Mouse (Mus musculus): Measurements from ENCODE around the gene Pak4. TPM values are rescaled to one million over a fixed set of nuclear protein-coding genes. Genes with fewer than 3 reads are reported as not detected.
"Not testable (repeated sequence)": the region's sequence is repeated elsewhere in the genome, so short reads cannot be mapped to it uniquely, and the experiment has no call there.

The Pak4 gene
- polyA plus RNA-seq, 1 experiment from 2014 or later = 16.0 TPM

GRCm38 (mm10) chr7:28532005-28532404 is 66.0 kb downstream of the Pak4 start:
- Histone ChIP-seq H3K4me1 (peaks cover 2% of the 10 kb centered on the region; the same call in 1 of the 2 replicates), H3K27me3 (replicated peaks) (0 out of 2 replicates have a peak, but pooled peaks cover 5% of the 10 kb centered on the region), H3K27ac (replicated peaks) (no peak overlapping the region), H3K9ac (replicated peaks) (no peak overlapping the region), H3K36me3 (no peaks in the 10 kb centered on the region), H3K9me3 (replicated peaks) (no peaks in the 10 kb centered on the region), H3K4me3 (replicated peaks) (no peak overlapping the region), H3K4me2 (no peak overlapping the region)
- no peak for ATAC-seq (ENCODE audit: low FRiP score)
- WGBS = 76% methylated on average over 8 of the region's 8 CpGs

- Histone ChIP-seq H3K27ac (replicated peaks) (no peak overlapping the region), H3K4me3 (replicated peaks) (no peak overlapping the region), H3K9me3 (replicated peaks) (no peaks in the 10 kb centered on the region), H3K9ac (replicated peaks) (no peak overlapping the region), H3K27me3 (replicated peaks) (0 out of 2 replicates have a peak, but pooled peaks cover 5% of the 10 kb centered on the region), H3K36me3 (no peaks in the 10 kb centered on the region), H3K4me2 (peak overlapping the region; percentile 13; the same call in 1 of the 2 replicates), H3K4me1 (peaks cover 2% of the 10 kb centered on the region; the same call in 1 of the 2 replicates)
- WGBS = 8% methylated on average over 19 of the region's 19 CpGs
- no peak for ATAC-seq (ENCODE audit: low FRiP score)
Observed at GRCm38 (mm10) chr7:28527922-28528719, 69.9 kb downstream of the Pak4 start.

GRCm38 (mm10) chr7:28522536-28522935 is 75.4 kb downstream of the Pak4 start, which contains the start of gene Ifnl3:
Gene Ifnl3 (plus strand): TSS chr7:28522836.
- H3K4me3 ChIP-seq (replicated peaks); ATAC-seq (ENCODE audit: low FRiP score); H3K4me1 ChIP-seq; H3K4me2 ChIP-seq; H3K36me3 ChIP-seq; H3K9me3 ChIP-seq (replicated peaks); H3K27me3 ChIP-seq (replicated peaks); H3K9ac ChIP-seq (replicated peaks); H3K27ac ChIP-seq (replicated peaks): not testable (repeated sequence)
- 81% methylated on average over 5 of the region's 6 CpGs for WGBS

GRCm38 (mm10) chr7:28511441-28511840 is 86.5 kb downstream of the Pak4 start:
- H3K27me3 ChIP-seq (replicated peaks) = no peaks in the 10 kb centered on the region; the same call in 1 of the 2 replicates
- no peaks in the 10 kb centered on the region for H3K36me3 ChIP-seq
- WGBS = 75% methylated on average over 8 of the region's 8 CpGs
- H3K9ac ChIP-seq (replicated peaks) = no peak overlapping the region
- H3K9me3 ChIP-seq (replicated peaks) = no peaks in the 10 kb centered on the region
- no peaks in the 10 kb centered on the region for H3K4me1 ChIP-seq
- ATAC-seq (ENCODE audit: low FRiP score) = no peak
- H3K4me3 ChIP-seq (replicated peaks) = no peak overlapping the region
- no peak overlapping the region for H3K27ac ChIP-seq (replicated peaks)
- no peak overlapping the region for H3K4me2 ChIP-seq

GRCm38 (mm10) chr7:28510405-28510974 is 87.5 kb downstream of the Pak4 start, which contains the start of gene Ifnl2:
Gene Ifnl2 (minus strand): TSS chr7:28510455.
- WGBS = 71% methylated on average over 8 of the region's 8 CpGs
- H3K36me3 ChIP-seq; H3K27ac ChIP-seq (replicated peaks); H3K4me3 ChIP-seq (replicated peaks); H3K9me3 ChIP-seq (replicated peaks); H3K9ac ChIP-seq (replicated peaks); ATAC-seq (ENCODE audit: low FRiP score); H3K4me1 ChIP-seq; H3K27me3 ChIP-seq (replicated peaks); H3K4me2 ChIP-seq: not testable (repeated sequence)

GRCm38 (mm10) chr7:28509121-28509520 is 88.9 kb downstream of the Pak4 start:
- 81% methylated on average over 2 of the region's 2 CpGs for WGBS
- not testable (repeated sequence) for H3K27me3 ChIP-seq (replicated peaks); H3K9ac ChIP-seq (replicated peaks); H3K9me3 ChIP-seq (replicated peaks); H3K4me2 ChIP-seq; H3K27ac ChIP-seq (replicated peaks); ATAC-seq (ENCODE audit: low FRiP score); H3K4me3 ChIP-seq (replicated peaks); H3K36me3 ChIP-seq; H3K4me1 ChIP-seq

Small RNA genes lying within 50 kb of the gene (microRNA-seq; reads per million reads assigned to microRNA genes)
- gene Mir7049 = not detected

Other genes with a start within 250 kb of the Pak4 start
- gene Rps16, start 247.5 kb downstream of the Pak4 start, polyA plus RNA-seq (2015; fragmentation: Nextera tagmentation; extraction: Ambion mirVana) = 467 and 619 TPM in 2 replicates
- gene Plekhg2, start 225.6 kb downstream of the Pak4 start, polyA plus RNA-seq (2015; fragmentation: Nextera tagmentation; extraction: Ambion mirVana) = 21.4 and 26.5 TPM in 2 replicates
- gene Zfp36, start 217.9 kb downstream of the Pak4 start, polyA plus RNA-seq (2015; fragmentation: Nextera tagmentation; extraction: Ambion mirVana) = 4.2 and 7.5 TPM in 2 replicates
- gene Med29, start 205.5 kb downstream of the Pak4 start, polyA plus RNA-seq (2015; fragmentation: Nextera tagmentation; extraction: Ambion mirVana) = 48.4 and 50.0 TPM in 2 replicates
- gene Paf1, start 205.2 kb downstream of the Pak4 start, polyA plus RNA-seq (2015; fragmentation: Nextera tagmentation; extraction: Ambion mirVana) = 89.3 and 96.0 TPM in 2 replicates
- gene Gmfg, start 160.7 kb downstream of the Pak4 start, polyA plus RNA-seq (2015; fragmentation: Nextera tagmentation; extraction: Ambion mirVana) = 5.3 and 33.8 TPM in 2 replicates
- 16.0 and 18.7 TPM in 2 replicates for gene Lrfn1, start 146.2 kb downstream of the Pak4 start, polyA plus RNA-seq (2015; fragmentation: Nextera tagmentation; extraction: Ambion mirVana)
- gene Ifnl2, start 87.7 kb downstream of the Pak4 start, polyA plus RNA-seq (2015; fragmentation: Nextera tagmentation; extraction: Ambion mirVana) = not detected in 2 replicates
- not detected in 2 replicates for gene Ifnl3, start 75.3 kb downstream of the Pak4 start, polyA plus RNA-seq (2015; fragmentation: Nextera tagmentation; extraction: Ambion mirVana)
- 1.3 TPM in 1 of 2 replicates, not detected in the other for gene Sycn, start 57.3 kb downstream of the Pak4 start, polyA plus RNA-seq (2015; fragmentation: Nextera tagmentation; extraction: Ambion mirVana)
- gene Nccrp1, start 50.9 kb downstream of the Pak4 start, polyA plus RNA-seq (2015; fragmentation: Nextera tagmentation; extraction: Ambion mirVana) = 0.31 and 0.36 TPM in 2 replicates
- 20.3 and 22.8 TPM in 2 replicates for gene Samd4b, start within 50 bp of the Pak4 start, polyA plus RNA-seq (2015; fragmentation: Nextera tagmentation; extraction: Ambion mirVana)
- gene Acp7, start 33.1 kb upstream of the Pak4 start, polyA plus RNA-seq (2015; fragmentation: Nextera tagmentation; extraction: Ambion mirVana) = 0.09 and 0.10 TPM in 2 replicates
- gene Fbxo27, start 94.7 kb upstream of the Pak4 start, polyA plus RNA-seq (2015; fragmentation: Nextera tagmentation; extraction: Ambion mirVana) = 10.2 and 10.5 TPM in 2 replicates
- gene Fbxo17, start 118.6 kb upstream of the Pak4 start, polyA plus RNA-seq (2015; fragmentation: Nextera tagmentation; extraction: Ambion mirVana) = 5.4 and 6.3 TPM in 2 replicates
- 116 and 124 TPM in 2 replicates for gene Mrps12, start 143.6 kb upstream of the Pak4 start, polyA plus RNA-seq (2015; fragmentation: Nextera tagmentation; extraction: Ambion mirVana)
- gene Sars2, start 143.8 kb upstream of the Pak4 start, polyA plus RNA-seq (2015; fragmentation: Nextera tagmentation; extraction: Ambion mirVana) = 19.7 and 23.3 TPM in 2 replicates
- gene Ccer2, start 158.0 kb upstream of the Pak4 start, polyA plus RNA-seq (2015; fragmentation: Nextera tagmentation; extraction: Ambion mirVana) = 0.78 and 0.88 TPM in 2 replicates
- gene Sirt2, start 168.6 kb upstream of the Pak4 start, polyA plus RNA-seq (2015; fragmentation: Nextera tagmentation; extraction: Ambion mirVana) = 106 and 114 TPM in 2 replicates
- 75.9 and 77.6 TPM in 2 replicates for gene Nfkbib, start 169.3 kb upstream of the Pak4 start, polyA plus RNA-seq (2015; fragmentation: Nextera tagmentation; extraction: Ambion mirVana)
- gene Rinl, start 190.8 kb upstream of the Pak4 start, polyA plus RNA-seq (2015; fragmentation: Nextera tagmentation; extraction: Ambion mirVana) = 2.9 and 7.0 TPM in 2 replicates
- 158 and 164 TPM in 2 replicates for gene Hnrnpl, start 210.4 kb upstream of the Pak4 start, polyA plus RNA-seq (2015; fragmentation: Nextera tagmentation; extraction: Ambion mirVana)
- 91.4 and 114 TPM in 2 replicates for gene Ech1, start 227.0 kb upstream of the Pak4 start, polyA plus RNA-seq (2015; fragmentation: Nextera tagmentation; extraction: Ambion mirVana)
- 5.4 and 85.2 TPM in 2 replicates for gene Lgals4, start 235.7 kb upstream of the Pak4 start, polyA plus RNA-seq (2015; fragmentation: Nextera tagmentation; extraction: Ambion mirVana)